Mouse (Mus musculus): ENCODE measurements at regions not wholly inside any gene's neighbourhood (a gene's known extent, or its start where the extent isn't known, plus 50 kb on each side); places are given as distances from the start of the nearest gene placed in this dataset.

DNA sequence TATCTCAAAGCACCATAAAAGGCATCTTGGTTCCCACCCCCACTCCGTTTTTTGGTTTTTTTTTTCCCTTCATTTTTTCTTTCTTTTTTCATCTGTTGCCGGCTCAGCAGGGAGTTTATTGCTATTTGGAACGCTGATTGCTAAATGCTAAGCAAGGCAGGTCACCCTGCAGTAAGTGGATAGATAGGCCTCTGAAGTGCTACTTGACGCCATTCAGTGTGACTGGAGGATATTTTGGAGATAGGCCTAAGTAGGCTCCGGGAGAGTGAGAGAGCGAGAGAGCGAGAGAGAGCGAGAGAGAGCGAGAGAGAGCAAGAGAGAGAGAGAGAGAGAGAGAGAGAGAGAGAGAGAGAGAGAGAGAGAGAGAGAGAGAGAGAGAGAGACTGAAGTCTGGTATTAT is 90.3 kb upstream of the Lsm14a start:
- Histone ChIP-seq H3K4me3 (ENCODE audit: low read depth, low read length) (no peak overlapping the region), H3K4me2 (ENCODE audit: low read depth, low read length, severe bottlenecking) (no peak overlapping the region), H3K27me3 (ENCODE audit: control insufficient read depth, insufficient read depth, low read length) (no peaks in the 10 kb centered on the region), H3K4me1 (replicated peaks; ENCODE audit: control insufficient read depth, insufficient read depth, low read length) (no peaks in the 10 kb centered on the region), H3K9me3 (ENCODE audit: control insufficient read depth, low read length) (no peaks in the 10 kb centered on the region), H3K36me3 (ENCODE audit: control insufficient read depth, insufficient read depth, low read length) (no peaks in the 10 kb centered on the region), H3K27ac (ENCODE audit: low read depth, low read length) (no peak overlapping the region), H3K9ac (ENCODE audit: low read length) (no peak overlapping the region)
- WGBS, result 76% methylated on average over 7 of the region's 9 CpGs
- no peak for DNase-seq (ENCODE audit: low spot score)
- no peak for ATAC-seq (replicated peaks; ENCODE audit: low FRiP score)

DNA sequence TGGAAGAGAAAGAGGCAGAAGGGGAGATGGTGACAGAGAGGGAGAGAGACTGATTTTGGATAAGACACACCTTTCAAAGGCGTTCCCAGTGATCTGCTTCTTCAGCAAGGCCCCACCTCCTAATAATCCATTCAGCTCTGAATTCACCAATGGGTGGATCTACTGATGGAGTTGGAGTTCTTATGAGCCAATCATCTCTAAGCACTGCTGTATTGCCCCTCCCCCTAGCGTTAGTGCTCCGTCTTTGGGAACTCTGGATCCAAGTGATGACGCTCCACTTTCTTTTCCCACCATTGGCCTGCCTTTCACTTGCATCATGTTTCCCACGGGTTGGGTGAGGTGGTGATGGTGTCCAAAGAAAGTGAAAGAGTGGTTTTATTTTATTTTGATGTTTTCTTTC is 87.7 kb upstream of the Lsm14a start:
- DNase-seq (ENCODE audit: low spot score) (no peak), ATAC-seq (replicated peaks; ENCODE audit: low FRiP score) (no peak)
- Histone ChIP-seq H3K9me3 (ENCODE audit: control insufficient read depth, low read length) (no peaks in the 10 kb centered on the region), H3K4me2 (ENCODE audit: low read depth, low read length, severe bottlenecking) (no peak overlapping the region), H3K27me3 (ENCODE audit: control insufficient read depth, insufficient read depth, low read length) (no peaks in the 10 kb centered on the region), H3K27ac (ENCODE audit: low read depth, low read length) (no peak overlapping the region), H3K36me3 (ENCODE audit: control insufficient read depth, insufficient read depth, low read length) (no peaks in the 10 kb centered on the region), H3K9ac (ENCODE audit: low read length) (no peak overlapping the region), H3K4me1 (replicated peaks; ENCODE audit: control insufficient read depth, insufficient read depth, low read length) (no peaks in the 10 kb centered on the region), H3K4me3 (ENCODE audit: low read depth, low read length) (no peak overlapping the region)
- WGBS, result 65% methylated on average over 5 of the region's 5 CpGs

DNA sequence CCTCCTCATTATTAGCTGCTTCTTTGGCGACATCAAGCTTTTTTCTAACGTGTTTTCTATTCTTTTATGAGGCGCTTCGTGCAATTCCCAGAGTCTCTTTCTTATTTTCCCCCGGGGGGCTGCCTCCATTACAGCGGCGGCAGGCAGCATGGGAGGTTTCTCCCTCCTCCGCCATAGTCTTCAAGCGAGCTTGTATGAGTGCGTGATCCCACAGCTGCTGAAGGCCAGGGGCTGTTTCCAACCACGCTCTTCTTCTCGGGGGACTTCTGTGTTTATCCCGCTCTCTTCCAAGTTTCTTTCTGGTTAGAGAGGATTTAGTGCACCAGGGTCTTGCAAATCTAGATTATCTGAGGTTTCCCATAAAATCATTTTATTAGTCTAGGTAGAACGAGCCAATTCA is 77.9 kb upstream of the Lsm14a start:
- H3K4me2 ChIP-seq (ENCODE audit: low read depth, low read length, severe bottlenecking), result no peak overlapping the region
- H3K36me3 ChIP-seq (ENCODE audit: control insufficient read depth, insufficient read depth, low read length), result no peaks in the 10 kb centered on the region
- no peaks in the 10 kb centered on the region for H3K9me3 ChIP-seq (ENCODE audit: control insufficient read depth, low read length)
- H3K27ac ChIP-seq (ENCODE audit: low read depth, low read length), result no peak overlapping the region
- H3K27me3 ChIP-seq (ENCODE audit: control insufficient read depth, insufficient read depth, low read length), result no peaks in the 10 kb centered on the region
- no peak overlapping the region for H3K4me3 ChIP-seq (ENCODE audit: low read depth, low read length)
- H3K4me1 ChIP-seq (replicated peaks; ENCODE audit: control insufficient read depth, insufficient read depth, low read length), result no peaks in the 10 kb centered on the region
- no peak for DNase-seq (ENCODE audit: low spot score)
- 38% methylated on average over 14 of the region's 14 CpGs for WGBS
- H3K9ac ChIP-seq (ENCODE audit: low read length), result no peak overlapping the region
- no peak for ATAC-seq (replicated peaks; ENCODE audit: low FRiP score)

DNA sequence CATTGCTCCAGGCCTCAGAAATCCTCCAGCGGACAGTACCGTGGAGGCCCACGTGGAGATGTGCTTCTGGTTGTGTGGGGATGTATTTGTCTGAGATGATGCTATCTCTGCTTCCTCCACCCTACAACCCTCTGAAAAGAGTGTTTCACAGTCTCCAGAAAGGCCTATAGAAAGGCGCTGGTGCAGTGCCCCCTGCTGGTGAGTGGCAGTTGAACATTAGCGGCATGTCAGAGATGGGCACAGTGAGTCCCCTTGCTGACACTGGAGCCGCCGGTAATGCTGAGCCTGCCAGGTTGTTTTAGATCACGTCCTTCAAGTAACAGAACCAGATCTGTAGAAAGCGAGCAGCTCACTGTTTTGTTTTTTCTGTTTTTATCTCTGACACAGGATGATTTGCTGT is 69.0 kb upstream of the Lsm14a start:
- no peak for ATAC-seq (replicated peaks; ENCODE audit: low FRiP score)
- Histone ChIP-seq H3K4me3 (ENCODE audit: low read depth, low read length) (no peak overlapping the region), H3K4me2 (ENCODE audit: low read depth, low read length, severe bottlenecking) (no peak overlapping the region), H3K9me3 (ENCODE audit: control insufficient read depth, low read length) (no peaks in the 10 kb centered on the region), H3K36me3 (ENCODE audit: control insufficient read depth, insufficient read depth, low read length) (no peaks in the 10 kb centered on the region), H3K4me1 (replicated peaks; ENCODE audit: control insufficient read depth, insufficient read depth, low read length) (no peaks in the 10 kb centered on the region), H3K27me3 (ENCODE audit: control insufficient read depth, insufficient read depth, low read length) (no peaks in the 10 kb centered on the region), H3K27ac (ENCODE audit: low read depth, low read length) (no peak overlapping the region), H3K9ac (ENCODE audit: low read length) (no peak overlapping the region)
- 60% methylated on average over 9 of the region's 9 CpGs for WGBS
- DNase-seq (ENCODE audit: low spot score), result peak; percentile 67

DNA sequence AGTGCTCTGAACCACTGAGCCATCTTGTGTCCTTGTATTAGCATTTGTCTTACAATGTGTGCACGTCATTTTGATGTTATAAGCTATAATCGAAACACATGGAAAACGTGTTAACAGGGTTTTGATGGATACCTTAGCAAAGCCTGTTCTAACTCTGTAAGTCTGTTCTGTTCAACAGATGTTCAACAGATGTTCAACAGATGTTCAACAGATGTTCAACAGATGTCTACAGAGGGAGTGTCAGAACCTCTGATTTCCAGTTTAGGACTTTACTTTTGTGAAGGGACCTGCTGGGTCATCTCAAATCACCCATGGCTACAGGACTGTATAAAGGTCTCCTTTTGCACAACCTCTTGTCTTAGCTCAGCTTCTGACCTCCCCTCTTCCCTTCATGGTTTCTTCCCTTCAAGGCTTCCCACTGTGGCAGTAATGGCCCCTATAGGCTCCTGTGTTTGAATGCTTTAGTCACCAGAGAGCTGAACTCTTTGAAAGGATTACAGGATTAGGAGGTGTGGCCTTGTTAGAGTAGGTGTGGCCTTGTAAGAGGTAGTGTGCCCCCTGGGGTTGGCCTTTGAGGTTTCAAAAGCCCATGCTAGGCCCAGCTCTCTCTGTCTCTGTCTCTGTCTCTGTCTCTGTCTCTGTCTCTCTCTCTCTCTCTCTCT is 66.8 kb upstream of the Lsm14a start:
- no peaks in the 10 kb centered on the region for H3K4me1 ChIP-seq (replicated peaks; ENCODE audit: control insufficient read depth, insufficient read depth, low read length)
- WGBS, result 80% methylated on average over 3 of the region's 3 CpGs
- peak; percentile 52 for DNase-seq (ENCODE audit: low spot score)
- no peak overlapping the region for H3K27ac ChIP-seq (ENCODE audit: low read depth, low read length)
- H3K27me3 ChIP-seq (ENCODE audit: control insufficient read depth, insufficient read depth, low read length), result no peaks in the 10 kb centered on the region
- ATAC-seq (replicated peaks; ENCODE audit: low FRiP score), result no peak
- no peak overlapping the region for H3K9ac ChIP-seq (ENCODE audit: low read length)
- no peak overlapping the region for H3K4me2 ChIP-seq (ENCODE audit: low read depth, low read length, severe bottlenecking)
- no peaks in the 10 kb centered on the region for H3K36me3 ChIP-seq (ENCODE audit: control insufficient read depth, insufficient read depth, low read length)
- no peaks in the 10 kb centered on the region for H3K9me3 ChIP-seq (ENCODE audit: control insufficient read depth, low read length)
- no peak overlapping the region for H3K4me3 ChIP-seq (ENCODE audit: low read depth, low read length)

DNA sequence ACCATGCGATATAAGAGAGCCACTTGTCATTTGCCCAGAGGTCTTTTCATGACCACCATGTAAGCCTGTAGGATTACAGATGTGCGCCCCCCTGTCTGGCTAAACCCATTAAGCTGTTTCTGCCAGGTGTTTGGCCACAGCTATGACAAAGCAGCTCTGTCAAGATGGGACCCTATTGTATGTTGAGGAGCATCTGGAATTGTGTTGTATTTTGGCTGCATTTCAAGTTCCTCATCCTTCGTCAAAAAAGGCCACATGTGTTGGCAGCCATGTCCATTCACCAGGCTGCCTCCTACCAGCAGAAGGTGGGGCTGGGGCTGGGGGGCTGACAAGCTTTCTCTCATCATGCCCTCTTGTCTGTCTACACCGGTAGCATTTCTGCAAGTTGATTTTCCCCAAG is 65.7 kb upstream of the Lsm14a start:
- ATAC-seq (replicated peaks; ENCODE audit: low FRiP score) (no peak), DNase-seq (ENCODE audit: low spot score) (no peak)
- H3K36me3 ChIP-seq (ENCODE audit: control insufficient read depth, insufficient read depth, low read length), result no peaks in the 10 kb centered on the region
- H3K9ac ChIP-seq (ENCODE audit: low read length), result no peak overlapping the region
- H3K27ac ChIP-seq (ENCODE audit: low read depth, low read length), result no peak overlapping the region
- no peaks in the 10 kb centered on the region; the same call in 1 of the 2 replicates for H3K9me3 ChIP-seq (ENCODE audit: control insufficient read depth, low read length)
- H3K4me2 ChIP-seq (ENCODE audit: low read depth, low read length, severe bottlenecking), result no peak overlapping the region
- H3K4me3 ChIP-seq (ENCODE audit: low read depth, low read length), result no peak overlapping the region
- H3K4me1 ChIP-seq (replicated peaks; ENCODE audit: control insufficient read depth, insufficient read depth, low read length), result no peaks in the 10 kb centered on the region
- WGBS, result 94% methylated on average over 4 of the region's 4 CpGs
- no peaks in the 10 kb centered on the region for H3K27me3 ChIP-seq (ENCODE audit: control insufficient read depth, insufficient read depth, low read length)

DNA sequence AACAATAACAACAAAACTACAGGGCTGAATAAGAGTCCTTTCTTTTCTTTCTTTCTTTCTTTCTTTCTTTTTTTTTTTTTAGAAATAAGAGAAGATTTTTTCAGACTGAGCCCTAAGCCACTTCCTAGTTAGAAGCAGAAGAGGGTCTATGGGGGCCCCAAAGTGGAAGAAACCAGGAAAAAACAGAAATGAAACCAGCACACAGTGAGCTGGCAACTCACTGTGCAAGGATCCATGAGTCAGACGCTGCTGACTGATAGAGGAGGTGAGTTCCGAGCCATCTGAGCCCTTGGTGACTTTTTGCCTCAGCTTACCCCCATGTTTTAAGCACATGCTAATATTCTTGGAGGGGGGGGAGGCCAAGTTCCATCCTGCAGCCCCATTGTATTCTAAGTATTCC is 55.2 kb upstream of the Lsm14a start:
- H3K27me3 ChIP-seq (ENCODE audit: control insufficient read depth, insufficient read depth, low read length), result no peaks in the 10 kb centered on the region
- no peak overlapping the region for H3K4me2 ChIP-seq (ENCODE audit: low read depth, low read length, severe bottlenecking)
- no peak overlapping the region for H3K4me3 ChIP-seq (ENCODE audit: low read depth, low read length)
- H3K27ac ChIP-seq (ENCODE audit: low read depth, low read length), result no peak overlapping the region
- no peaks in the 10 kb centered on the region for H3K36me3 ChIP-seq (ENCODE audit: control insufficient read depth, insufficient read depth, low read length)
- H3K4me1 ChIP-seq (replicated peaks; ENCODE audit: control insufficient read depth, insufficient read depth, low read length), result no peaks in the 10 kb centered on the region
- DNase-seq (ENCODE audit: low spot score), result no peak
- 83% methylated on average over 2 of the region's 2 CpGs for WGBS
- no peak overlapping the region for H3K9ac ChIP-seq (ENCODE audit: low read length)
- no peak for ATAC-seq (replicated peaks; ENCODE audit: low FRiP score)
- H3K9me3 ChIP-seq (ENCODE audit: control insufficient read depth, low read length), result no peaks in the 10 kb centered on the region

DNA sequence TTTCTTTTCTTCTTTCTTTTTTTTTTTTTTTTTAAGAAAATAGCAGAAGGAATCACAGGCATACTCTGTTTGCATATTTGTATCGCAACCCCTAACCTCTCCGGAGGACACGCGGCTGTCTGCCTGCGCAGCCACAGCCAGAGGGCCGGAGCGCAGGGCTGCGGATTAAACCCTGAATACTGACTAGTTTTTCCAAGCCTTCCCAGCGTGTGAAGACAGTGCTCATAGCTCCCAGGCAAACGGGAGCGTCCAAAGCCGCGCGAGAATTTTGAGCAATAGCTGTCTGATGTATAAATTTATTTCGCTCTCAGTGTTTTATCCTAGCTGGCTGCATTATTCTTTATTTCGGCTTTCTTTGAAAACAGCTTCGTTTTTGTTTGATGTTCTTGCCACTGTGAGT is 51.1 kb upstream of the Lsm14a start:
- Histone ChIP-seq H3K36me3 (ENCODE audit: control insufficient read depth, insufficient read depth, low read length) (no peaks in the 10 kb centered on the region), H3K27ac (ENCODE audit: low read depth, low read length) (no peak overlapping the region), H3K9ac (ENCODE audit: low read length) (no peak overlapping the region), H3K4me3 (ENCODE audit: low read depth, low read length) (no peak overlapping the region), H3K9me3 (ENCODE audit: control insufficient read depth, low read length) (no peaks in the 10 kb centered on the region), H3K4me1 (replicated peaks; ENCODE audit: control insufficient read depth, insufficient read depth, low read length) (no peaks in the 10 kb centered on the region), H3K27me3 (ENCODE audit: control insufficient read depth, insufficient read depth, low read length) (no peaks in the 10 kb centered on the region), H3K4me2 (ENCODE audit: low read depth, low read length, severe bottlenecking) (no peak overlapping the region)
- 47% methylated on average over 17 of the region's 17 CpGs for WGBS
- DNase-seq (ENCODE audit: low spot score) (peak; percentile 53), ATAC-seq (replicated peaks; ENCODE audit: low FRiP score) (no peak)

Measured in forebrain, embryonic 11.5 days (tissue).